Comparison of ENCODE assay signal across 15 mouse cellular contexts in the genomic region with DNA sequence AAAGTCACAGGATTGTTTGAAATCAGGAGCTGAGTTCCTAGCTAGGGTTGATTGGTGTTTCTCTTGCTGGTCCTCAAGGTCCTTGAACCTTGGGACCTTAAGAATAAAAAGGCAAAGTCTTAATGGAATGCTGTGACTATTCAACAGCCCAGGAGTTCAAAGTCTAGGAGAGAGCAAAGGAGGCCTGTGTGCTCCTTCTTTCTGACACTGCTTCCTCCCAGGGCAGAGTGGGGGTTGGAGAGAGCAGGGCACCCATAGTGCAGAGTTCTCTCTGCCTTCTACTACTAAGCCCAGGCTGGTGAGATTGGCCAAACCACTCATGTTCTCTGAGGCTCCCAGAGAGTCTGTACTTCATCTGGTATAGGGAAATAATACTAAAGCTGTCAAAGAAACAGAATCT.
"Had no signal": no experiment of that assay in that cellular context is flagged by ENCODE, and none has a peak within 500 bp of the region (broad histone marks: within the 10 kb centered on the region; RNA-seq: fewer than 3 reads in every experiment).

No protein-coding gene starts in this region.

- ATAC-seq: liver, postnatal 0 days had no signal

- H3K4me3 ChIP-seq: limb, embryonic 12.5 days; liver, embryonic 13.5 days; lung, embryonic 15.5 days; neural tube, embryonic 12.5 days had no signal

- H3K27ac ChIP-seq: hindbrain, embryonic 14.5 days; kidney, postnatal 0 days; limb, embryonic 12.5 days; liver, embryonic 13.5 days; lung, embryonic 15.5 days; neural tube, embryonic 12.5 days had no signal

- H3K9me3 ChIP-seq: limb, embryonic 12.5 days; liver, embryonic 13.5 days; lung, embryonic 15.5 days; neural tube, embryonic 12.5 days had no signal

- H3K4me2 ChIP-seq: hindbrain, embryonic 14.5 days; limb, embryonic 12.5 days; liver, embryonic 13.5 days; lung, embryonic 15.5 days; neural tube, embryonic 12.5 days had no signal

- H3K4me1 ChIP-seq: liver, embryonic 13.5 days; lung, embryonic 15.5 days had no signal

- H3K27me3 ChIP-seq: limb, embryonic 12.5 days; liver, embryonic 13.5 days; lung, embryonic 15.5 days; neural tube, embryonic 12.5 days had no signal

- H3K36me3 ChIP-seq: limb, embryonic 12.5 days; liver, embryonic 13.5 days; lung, embryonic 15.5 days; neural tube, embryonic 12.5 days had no signal

- H3K9ac ChIP-seq: hindbrain, embryonic 14.5 days; limb, embryonic 12.5 days; liver, embryonic 13.5 days; liver, postnatal 0 days; lung, embryonic 15.5 days; neural tube, embryonic 12.5 days had no signal

- DNase-seq: layer of hippocampus, adult 9-11 months; layer of hippocampus, postnatal 36 days; liver; liver, embryonic 13.5 days; liver, postnatal 0 days; lung, postnatal 14 days; midbrain, embryonic 14.5 days; right cerebral cortex, postnatal 4 days; spleen, adult 18-20 months; thymus, postnatal 36 days had no signal
